Mouse (Mus musculus): ENCODE data around the gene Shbg.

Gene Shbg

GRCm38 (mm10) chr11:69603516-69603915 is 14.2 kb downstream of the Shbg start:
- in situ Hi-C loops (cut with MboI; ENCODE audit: low sequenced_read_pairs) = no loop called here

- in situ Hi-C loops (cut with MboI; ENCODE audit: low sequenced_read_pairs) = no loop called here
Observed at GRCm38 (mm10) chr11:69601768-69602167, 15.9 kb downstream of the Shbg start.

- in situ Hi-C loops (cut with MboI; ENCODE audit: low sequenced_read_pairs) = no loop called here
Observed at GRCm38 (mm10) chr11:69600098-69600497, 17.6 kb downstream of the Shbg start.

GRCm38 (mm10) chr11:69599436-69599835 is 18.3 kb downstream of the Shbg start:
- in situ Hi-C loops (cut with MboI; ENCODE audit: low sequenced_read_pairs) = no loop called here

GRCm38 (mm10) chr11:69594853-69595252 is 22.9 kb downstream of the Shbg start:
- in situ Hi-C loops (cut with MboI; ENCODE audit: low sequenced_read_pairs) = no loop called here

- in situ Hi-C loops (cut with MboI; ENCODE audit: low sequenced_read_pairs) = no loop called here
Observed at GRCm38 (mm10) chr11:69592799-69593198, 24.9 kb downstream of the Shbg start.

- in situ Hi-C loops (cut with MboI; ENCODE audit: low sequenced_read_pairs) = no loop called here
Observed at GRCm38 (mm10) chr11:69591899-69592637, 25.6 kb downstream of the Shbg start.

GRCm38 (mm10) chr11:69591424-69591823 is 26.3 kb downstream of the Shbg start:
- in situ Hi-C loops (cut with MboI; ENCODE audit: low sequenced_read_pairs) = no loop called here

GRCm38 (mm10) chr11:69590622-69591021 is 27.1 kb downstream of the Shbg start:
- in situ Hi-C loops (cut with MboI; ENCODE audit: low sequenced_read_pairs) = no loop called here

- in situ Hi-C loops (cut with MboI; ENCODE audit: low sequenced_read_pairs) = no loop called here
Observed at GRCm38 (mm10) chr11:69589207-69589834, 28.4 kb downstream of the Shbg start.

GRCm38 (mm10) chr11:69585718-69586325 is 31.9 kb downstream of the Shbg start:
- in situ Hi-C loops (cut with MboI; ENCODE audit: low sequenced_read_pairs) = no loop called here

GRCm38 (mm10) chr11:69584937-69585336 is 32.8 kb downstream of the Shbg start:
- in situ Hi-C loops (cut with MboI; ENCODE audit: low sequenced_read_pairs) = no loop called here

GRCm38 (mm10) chr11:69584008-69584407 is 33.7 kb downstream of the Shbg start:
- in situ Hi-C loops (cut with MboI; ENCODE audit: low sequenced_read_pairs) = no loop called here

- in situ Hi-C loops (cut with MboI; ENCODE audit: low sequenced_read_pairs) = no loop called here
Observed at GRCm38 (mm10) chr11:69582230-69582805, 35.4 kb downstream of the Shbg start.

GRCm38 (mm10) chr11:69581814-69582213 is 35.9 kb downstream of the Shbg start:
- in situ Hi-C loops (cut with MboI; ENCODE audit: low sequenced_read_pairs) = no loop called here

- in situ Hi-C loops (cut with MboI; ENCODE audit: low sequenced_read_pairs) = no loop called here
Observed at GRCm38 (mm10) chr11:69581147-69581688, 36.5 kb downstream of the Shbg start.

GRCm38 (mm10) chr11:69580572-69581146 is 37.0 kb downstream of the Shbg start:
- in situ Hi-C loops (cut with MboI; ENCODE audit: low sequenced_read_pairs) = no loop called here

- in situ Hi-C loops (cut with MboI; ENCODE audit: low sequenced_read_pairs) = no loop called here
Observed at GRCm38 (mm10) chr11:69580091-69580514, 37.6 kb downstream of the Shbg start, which contains the start of the genes Wrap53 and Trp53. Gene Wrap53 (minus strand): TSS chr11:69580255. Gene Trp53 (plus strand): TSS chr11:69580359.

GRCm38 (mm10) chr11:69579128-69580017 is 38.3 kb downstream of the Shbg start:
- in situ Hi-C loops (cut with MboI; ENCODE audit: low sequenced_read_pairs) = no loop called here

- in situ Hi-C loops (cut with MboI; ENCODE audit: low sequenced_read_pairs) = no loop called here
Observed at GRCm38 (mm10) chr11:69578301-69578700, 39.4 kb downstream of the Shbg start.
